Mouse (Mus musculus) lung, postnatal 36 days (tissue): Measurements from ENCODE around the gene Csf2rb2.
"Not testable (repeated sequence)": the region's sequence is repeated elsewhere in the genome, so short reads cannot be mapped to it uniquely, and the experiment has no call there.

ENCODE experiments used
- DNase-seq: peaks from one replicate; pipeline ENCODE4 v3.0.0; 2022; ENCODE audit warnings: mixed read lengths

The Csf2rb2 gene

GRCm38 (mm10) chr15:78313659-78314058 lies 8.1 kb upstream of the Csf2rb2 start:
- DNase-seq = not testable (repeated sequence)

GRCm38 (mm10) chr15:78312421-78313233 lies 7.1 kb upstream of the Csf2rb2 start:
- DNase-seq = not testable (repeated sequence)

- no peak for DNase-seq
These were observed 5.5 kb upstream of the Csf2rb2 start for GRCm38 (mm10) chr15:78310971-78311370.

- no peak for DNase-seq
These were observed 4.3 kb upstream of the Csf2rb2 start for GRCm38 (mm10) chr15:78309865-78310264.

GRCm38 (mm10) chr15:78303665-78304233 lies 1.8 kb downstream of the Csf2rb2 start:
- DNase-seq = no peak

GRCm38 (mm10) chr15:78302718-78303117 lies 2.8 kb downstream of the Csf2rb2 start:
- no peak for DNase-seq

- DNase-seq = no peak
These were observed 4.7 kb downstream of the Csf2rb2 start for GRCm38 (mm10) chr15:78300773-78301172.

GRCm38 (mm10) chr15:78299641-78300040 lies 5.9 kb downstream of the Csf2rb2 start:
- DNase-seq = no peak

- no peak for DNase-seq
These were observed 7.0 kb downstream of the Csf2rb2 start for GRCm38 (mm10) chr15:78298558-78298957.

- DNase-seq = no peak
These were observed 11.8 kb downstream of the Csf2rb2 start for GRCm38 (mm10) chr15:78293716-78294115.

GRCm38 (mm10) chr15:78293228-78293627 lies 12.3 kb downstream of the Csf2rb2 start:
- DNase-seq = not testable (repeated sequence)

- DNase-seq = not testable (repeated sequence)
These were observed 15.7 kb downstream of the Csf2rb2 start for GRCm38 (mm10) chr15:78289775-78290174.

GRCm38 (mm10) chr15:78287941-78288340 lies 17.6 kb downstream of the Csf2rb2 start:
- DNase-seq = no peak

GRCm38 (mm10) chr15:78278308-78278707 lies 27.2 kb downstream of the Csf2rb2 start:
- no peak for DNase-seq

GRCm38 (mm10) chr15:78271208-78271607 lies 34.3 kb downstream of the Csf2rb2 start:
- no peak for DNase-seq

- peak; percentile 32 for DNase-seq
These were observed 37.7 kb downstream of the Csf2rb2 start for GRCm38 (mm10) chr15:78267865-78268264.

- DNase-seq = no peak
These were observed 38.1 kb downstream of the Csf2rb2 start for GRCm38 (mm10) chr15:78267441-78267840.

- DNase-seq = no peak
These were observed 42.2 kb downstream of the Csf2rb2 start for GRCm38 (mm10) chr15:78263286-78263685.

- no peak for DNase-seq
These were observed 44.7 kb downstream of the Csf2rb2 start for GRCm38 (mm10) chr15:78260668-78261333.

GRCm38 (mm10) chr15:78258246-78258865 lies 47.2 kb downstream of the Csf2rb2 start:
- DNase-seq = peak; percentile 67

- DNase-seq = peak; percentile 71
These were observed 48.0 kb downstream of the Csf2rb2 start for GRCm38 (mm10) chr15:78257326-78258050.

GRCm38 (mm10) chr15:78256602-78257259 lies 48.8 kb downstream of the Csf2rb2 start:
- not testable (repeated sequence) for DNase-seq
